Mouse (Mus musculus) cortical plate, adult 2 months (tissue): ENCODE data around the gene Slc16a3. TPM values are rescaled to one million over a fixed set of nuclear protein-coding genes. Genes with fewer than 3 reads are reported as not detected.
A peak's percentile ranks its signal among the peaks of the same experiment; 100 is the strongest.

ENCODE experiments used
- H3K27ac ChIP-seq: fragments of 200-500 bp; 2 replicates; pipeline ENCODE4 v1.5.1; 2012; ENCODE audit warnings: low read length, control low read depth, inconsistent platforms; ENCODE audit not compliant: insufficient read depth
- H3K4me1 ChIP-seq: fragments of 200-500 bp; 2 replicates; pipeline ENCODE4 v1.6.1; 2011; ENCODE audit warnings: low read length; ENCODE audit not compliant: control insufficient read depth, insufficient read depth
- H3K4me3 ChIP-seq: fragments of 200-500 bp; 2 replicates; pipeline ENCODE4 v1.5.1; 2011; ENCODE audit warnings: mild to moderate bottlenecking, low read length, control low read depth; ENCODE audit not compliant: insufficient read depth
- CTCF ChIP-seq: fragments of 200-500 bp; IDR thresholded peaks from 2 replicates; pipeline ENCODE4 v1.5.1; 2011; ENCODE audit warnings: mild to moderate bottlenecking, control low read depth, low read length; ENCODE audit not compliant: insufficient read depth; ENCODE audit errors: extremely low read depth
- POLR2A ChIP-seq: fragments of 200-500 bp; IDR thresholded peaks from 2 replicates; pipeline ENCODE4 v1.6.1; 2011; ENCODE audit warnings: mild to moderate bottlenecking, low read length, control low read depth; ENCODE audit not compliant: insufficient read depth; ENCODE audit errors: extremely low read depth
- polyA plus RNA-seq: library from polyadenylated mRNA; depleted of rRNA; stranded (reverse); fragments of >200 nt; gene quantifications from 2 replicates; pipeline ENCODE4 v1.2.3, GENCODE M21; 2012

The Slc16a3 gene
- polyA plus RNA-seq, 1 experiment: 7.1 TPM

GRCm38 (mm10) chr11:120988410-120988809 is 40.1 kb downstream of the Slc16a3 start:
- Histone ChIP-seq H3K4me1 (peaks cover 20% of the 10 kb centered on the region), H3K4me3 (peak overlapping the region; percentile 71; the same call in 1 of the 2 replicates), H3K27ac (no peak overlapping the region)
- no peak for TF ChIP-seq POLR2A
- no peak for TF ChIP-seq CTCF

- H3K4me1 ChIP-seq: peaks cover 20% of the 10 kb centered on the region
- TF ChIP-seq CTCF (no peak), POLR2A (no peak)
- peak overlapping the region; percentile 71 for H3K4me3 ChIP-seq
- H3K27ac ChIP-seq: no peak overlapping the region
Measured at GRCm38 (mm10) chr11:120989523-120989922, 41.2 kb downstream of the Slc16a3 start.

DNA sequence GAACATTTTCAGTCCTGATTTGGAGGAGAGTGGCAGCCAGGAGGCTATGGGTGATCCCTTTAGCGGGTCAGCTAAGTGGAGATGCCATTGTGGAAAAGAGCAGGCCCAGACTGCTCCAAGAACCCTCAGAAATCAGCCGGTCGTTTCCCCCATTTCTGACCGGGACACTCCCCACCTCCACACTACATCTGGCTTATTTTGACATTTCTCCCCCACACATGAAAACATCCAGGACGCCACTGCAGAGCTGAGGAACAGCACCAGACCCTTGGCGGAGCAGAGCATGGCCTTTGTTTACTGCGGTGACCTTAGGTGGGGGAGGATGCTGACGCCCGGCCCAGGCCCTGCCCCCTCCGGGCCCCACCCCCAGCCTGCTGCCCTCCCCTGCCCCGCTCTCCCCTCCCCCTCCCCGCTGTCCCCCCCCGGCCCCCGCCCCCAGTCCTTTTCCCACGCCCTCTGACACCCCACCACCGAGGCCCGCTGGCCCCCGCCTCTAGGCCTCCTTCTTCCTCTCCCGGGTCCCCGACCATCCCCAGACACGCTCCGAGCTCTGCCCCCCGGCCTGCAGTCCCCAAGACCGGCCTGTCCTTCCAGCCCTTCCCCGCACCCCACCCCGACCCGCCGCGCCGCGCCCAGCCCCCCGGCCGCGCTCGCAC is 42.0 kb downstream of the Slc16a3 start:
- Histone ChIP-seq H3K4me1 (peaks cover 20% of the 10 kb centered on the region), H3K27ac (peak overlapping the region; percentile 97), H3K4me3 (peak overlapping the region; percentile 71)
- TF ChIP-seq CTCF: no peak
- TF ChIP-seq POLR2A: no peak

DNA sequence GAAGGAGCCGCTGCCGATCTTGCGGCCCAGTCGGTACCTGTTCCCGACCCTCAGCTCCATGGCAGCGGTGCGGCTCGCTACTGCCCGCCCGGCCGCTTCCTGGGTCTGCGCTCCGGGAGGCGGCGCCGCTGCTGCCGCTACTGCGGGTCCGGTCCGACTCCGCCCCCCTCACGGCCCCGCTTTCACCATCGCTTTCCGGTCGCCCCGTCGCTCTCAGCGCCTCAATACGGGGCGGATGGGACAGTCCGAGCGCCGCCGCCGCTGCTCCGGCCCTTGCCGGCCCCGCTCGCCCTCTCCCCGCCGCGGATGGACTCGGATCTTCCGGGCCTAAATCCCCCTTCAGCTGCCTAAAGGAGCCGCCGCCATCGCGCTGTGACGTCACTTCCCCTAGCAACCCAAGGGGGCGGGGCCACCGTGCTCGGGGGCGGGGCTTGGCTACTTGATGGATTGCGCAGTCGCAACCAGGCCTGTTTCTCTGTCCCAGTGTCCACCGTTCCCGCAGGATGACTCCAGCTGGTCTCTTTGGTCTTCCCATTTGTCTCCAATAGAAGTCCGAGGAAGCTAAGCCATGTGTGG is 42.8 kb downstream of the Slc16a3 start, which contains the start of gene Csnk1d:
Csnk1d (minus strand) TSS at position 380 of the 576 bp plus-strand sequence.
- H3K4me1 ChIP-seq: peaks cover 17% of the 10 kb centered on the region

DNA sequence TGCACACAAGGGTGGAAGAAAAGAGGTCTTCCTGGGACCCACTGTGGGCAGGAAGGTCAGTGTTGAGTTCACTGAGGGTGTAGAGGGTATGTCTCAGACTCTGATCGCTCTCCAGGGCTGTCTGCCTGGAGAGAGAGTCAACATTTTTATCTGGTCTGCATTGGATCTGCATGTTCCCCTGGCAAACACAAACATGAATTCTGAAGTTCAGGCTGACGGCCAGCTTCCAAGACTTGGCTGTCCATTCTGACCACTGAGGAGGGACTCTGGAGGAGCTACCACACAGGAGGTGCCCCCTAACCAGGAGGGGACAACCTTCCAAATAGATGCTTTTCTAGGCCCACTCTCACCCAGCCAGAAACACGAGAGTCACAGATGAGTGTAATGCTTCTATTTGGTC is 43.5 kb downstream of the Slc16a3 start:
- no peak for TF ChIP-seq CTCF
- no peak for TF ChIP-seq POLR2A
- Histone ChIP-seq H3K4me3 (peak overlapping the region; percentile 71), H3K4me1 (peaks cover 17% of the 10 kb centered on the region), H3K27ac (no peak overlapping the region)

More for the DNA sequence above, 42.8 kb downstream of the Slc16a3 start, which contains the start of gene Csnk1d:
- TF ChIP-seq POLR2A (peak; percentile 96), CTCF (no peak)
- peak within 1 kb of the TSS; percentile 71 for H3K4me3 ChIP-seq
- H3K27ac ChIP-seq: peak within 1 kb of the TSS; percentile 97

DNA sequence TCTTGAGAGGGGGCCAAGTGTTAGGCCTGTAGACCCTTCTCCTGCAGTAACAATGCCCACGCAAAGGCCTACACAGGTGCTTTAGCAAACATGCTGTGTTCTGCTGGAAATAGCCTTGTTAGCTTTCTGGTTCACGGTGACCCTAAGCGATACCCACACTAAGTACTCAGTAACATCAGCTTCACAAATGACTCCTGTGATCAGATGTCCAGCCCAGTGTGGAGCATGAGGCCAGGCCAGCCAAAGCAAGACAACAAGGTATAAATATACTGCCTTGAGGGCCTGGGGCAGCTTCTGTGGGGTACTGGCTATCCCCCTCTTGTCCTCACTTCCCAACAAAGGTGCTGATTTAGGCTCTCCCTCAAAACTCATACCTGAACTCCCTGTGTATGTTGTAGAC is 44.8 kb downstream of the Slc16a3 start:
- Histone ChIP-seq H3K27ac (no peak overlapping the region), H3K4me3 (no peak overlapping the region; the same call in 1 of the 2 replicates), H3K4me1 (peaks cover 17% of the 10 kb centered on the region)
- TF ChIP-seq POLR2A (no peak), CTCF (no peak)

DNA sequence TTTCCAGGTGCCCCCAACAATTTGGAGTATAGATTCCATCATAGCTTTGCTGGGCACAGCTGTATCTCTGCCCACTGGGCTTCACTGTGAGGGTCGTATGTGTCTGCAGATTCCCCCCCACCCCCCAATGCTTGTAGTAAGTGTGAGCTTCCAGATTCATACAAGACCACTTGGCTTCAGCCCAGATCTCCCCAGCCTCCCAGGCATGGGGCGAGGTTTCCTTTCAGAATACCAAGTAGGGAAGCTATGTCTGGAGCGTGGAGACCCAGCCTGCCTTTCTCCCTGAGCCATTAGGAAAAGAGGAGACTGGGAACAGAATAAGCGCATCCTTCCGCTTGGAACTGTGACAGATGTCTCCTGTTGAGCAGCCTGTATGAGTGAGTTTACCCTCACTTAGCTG is 45.3 kb downstream of the Slc16a3 start:
- Histone ChIP-seq H3K4me1 (peaks cover 14% of the 10 kb centered on the region), H3K4me3 (no peak overlapping the region), H3K27ac (no peak overlapping the region)
- TF ChIP-seq POLR2A (no peak), CTCF (no peak)

- TF ChIP-seq POLR2A: no peak
- H3K27ac ChIP-seq: no peak overlapping the region
- no peak overlapping the region for H3K4me3 ChIP-seq
- H3K4me1 ChIP-seq: peaks cover 9% of the 10 kb centered on the region
Measured at GRCm38 (mm10) chr11:120994741-120995140, 46.5 kb downstream of the Slc16a3 start.

- Histone ChIP-seq H3K27ac (no peak overlapping the region), H3K4me3 (no peak overlapping the region), H3K4me1 (peaks cover 1% of the 10 kb centered on the region; the same call in 1 of the 2 replicates)
- TF ChIP-seq POLR2A (no peak), CTCF (no peak)
Measured at GRCm38 (mm10) chr11:121001966-121002365, 53.7 kb downstream of the Slc16a3 start.

- H3K4me3 ChIP-seq: no peak overlapping the region
- H3K27ac ChIP-seq: no peak overlapping the region
- peaks cover 1% of the 10 kb centered on the region; the same call in 1 of the 2 replicates for H3K4me1 ChIP-seq
- no peak for TF ChIP-seq CTCF
- TF ChIP-seq POLR2A: no peak
Measured at GRCm38 (mm10) chr11:121004281-121004680, 56.0 kb downstream of the Slc16a3 start.
